Mouse (Mus musculus) frontal cortex, postnatal 14 days (tissue): ENCODE data around the gene Olfr1251.
"Not testable (repeated sequence)": the region's sequence is repeated elsewhere in the genome, so short reads cannot be mapped to it uniquely, and the experiment has no call there.

Experiments
- DNase-seq, 2 experiments: peaks; one replicate each; pipeline ENCODE4 v3.0.0; 2022; ENCODE audit warnings: low spot score in 2 of 2

Gene Olfr1251

DNA sequence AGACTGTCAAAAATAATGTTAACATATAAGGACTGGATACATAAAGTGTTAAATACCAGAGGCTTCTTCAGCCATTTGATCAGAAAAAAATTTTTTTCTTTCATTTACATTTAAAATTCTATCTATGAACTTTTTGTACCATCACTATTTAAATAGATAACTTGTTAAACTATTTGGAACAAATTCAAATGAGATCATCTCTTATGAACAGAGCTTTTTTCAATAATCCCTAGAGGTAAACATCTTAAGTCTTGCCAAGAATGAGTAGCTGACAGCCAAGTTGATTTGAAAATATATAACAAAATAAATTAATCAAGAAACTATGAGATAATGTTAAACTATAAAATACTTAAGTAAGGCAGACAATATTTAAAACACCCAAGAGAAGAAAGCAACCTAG is at the start of gene Olfr1251:
Gene Olfr1251, minus strand, starts transcription at position 101 of the 400 bp plus-strand sequence.
- no peak for DNase-seq

DNA sequence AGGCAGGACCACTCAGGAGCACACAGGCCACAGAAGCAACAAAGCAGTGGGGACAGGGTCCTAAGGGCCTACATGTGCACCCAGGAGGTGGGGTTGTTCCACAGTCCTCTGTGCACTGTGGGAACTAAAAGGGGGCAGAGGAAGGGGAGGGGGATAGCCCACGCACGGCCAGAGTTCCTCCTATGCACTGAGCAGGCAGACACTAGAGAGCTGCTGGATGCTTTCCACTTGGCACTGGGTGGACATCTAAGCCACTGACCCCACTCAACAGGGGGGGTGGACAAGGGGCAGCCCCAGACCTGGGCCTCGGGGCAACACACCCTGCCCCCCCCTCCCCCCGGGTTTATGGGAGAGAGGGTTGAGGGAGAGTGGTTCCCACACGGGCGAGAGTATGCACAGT is 20.2 kb upstream of the Olfr1251 start:
- DNase-seq = no peak

DNA sequence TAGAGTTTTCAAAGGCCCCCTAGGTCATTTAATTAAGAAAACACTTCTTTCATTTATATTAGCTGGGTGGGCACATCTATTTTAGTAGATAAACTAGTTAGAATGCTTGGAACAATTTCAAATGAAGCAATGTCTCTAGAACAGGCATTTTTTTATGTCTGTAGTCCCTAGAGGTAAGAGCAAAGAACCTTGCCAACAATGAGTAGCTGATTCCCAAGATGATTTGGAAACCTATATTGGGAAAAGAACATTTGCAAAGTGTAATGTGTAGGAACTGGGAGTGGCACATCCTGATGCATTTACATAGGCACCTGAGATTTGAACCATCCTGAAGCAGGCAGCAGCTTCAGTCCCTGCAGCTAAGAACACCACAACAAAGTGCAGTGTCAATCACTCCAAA is 10.4 kb downstream of the Olfr1251 start, which contains the start of gene Olfr1250:
Gene Olfr1250, minus strand, starts transcription at position 101 of the 400 bp plus-strand sequence.
- no peak for DNase-seq

DNA sequence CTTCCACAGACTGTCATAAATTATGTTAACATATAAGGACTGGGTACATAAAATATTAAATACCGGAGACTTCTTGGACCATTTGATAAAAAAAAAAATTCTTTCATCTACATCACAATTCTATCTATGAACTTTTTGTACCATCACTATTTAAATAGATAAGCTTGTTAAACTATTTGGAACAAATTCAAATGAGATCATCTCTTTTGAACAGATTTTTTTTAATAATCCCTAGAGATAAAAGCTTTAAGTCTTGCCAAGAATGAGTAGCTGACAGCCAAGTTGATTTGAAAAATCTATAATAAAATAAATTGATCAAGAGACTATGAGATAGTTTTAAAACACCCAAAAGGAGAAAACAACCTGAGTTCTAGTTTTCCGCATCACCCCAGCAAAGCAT is 36.9 kb downstream of the Olfr1251 start, which contains the start of gene Olfr1249:
Gene Olfr1249, minus strand, starts transcription at position 101 of the 400 bp plus-strand sequence.
- DNase-seq = no peak

DNA sequence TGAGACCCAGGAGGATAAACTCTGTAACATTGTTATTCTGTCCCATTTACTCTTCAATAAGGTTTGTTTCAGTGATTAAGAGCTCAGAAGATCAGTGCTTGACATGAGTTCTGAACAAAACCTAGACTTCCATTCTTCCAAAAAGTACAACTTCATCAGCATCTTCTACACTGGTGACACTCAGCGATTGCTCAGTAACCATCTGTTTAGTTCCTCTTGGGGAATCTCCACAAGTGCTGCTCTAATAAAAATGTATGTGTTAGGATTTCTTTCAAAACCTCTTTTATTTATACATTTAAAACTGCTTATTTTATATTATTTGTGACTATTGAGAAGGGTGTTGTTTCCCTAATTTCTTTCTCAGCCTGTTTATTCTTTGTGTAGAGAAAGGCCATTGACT is 53.6 kb downstream of the Olfr1251 start, which contains the start of gene Olfr1248:
Gene Olfr1248, minus strand, starts transcription at position 101 of the 400 bp plus-strand sequence.
- not testable (repeated sequence) for DNase-seq
